Mouse (Mus musculus): ENCODE measurements around the gene Ccdc43. TPM values are rescaled to one million over a fixed set of nuclear protein-coding genes. Genes with fewer than 3 reads are reported as not detected.

Ccdc43 gene
- total RNA-seq (2014; rRNA removed; ENCODE audit: low replicate concordance) (14.2 and 20.8 TPM in 2 replicates), polyA plus RNA-seq (2015; fragmentation: Nextera tagmentation; extraction: Ambion mirVana) (25.5 and 28.8 TPM in 2 replicates)

GRCm38 (mm10) chr11:102697338-102698017 lies at the start of gene Ccdc43:
TSS of gene Ccdc43 (minus strand) at chr11:102697782.
- H3K4me2 ChIP-seq (ENCODE audit: low read depth, low read length), result peak within 1 kb of the TSS; percentile 74
- ATAC-seq (ENCODE audit: insufficient read depth, low read depth), result peak; percentile 98
- under 1% methylated on average over 49 of the region's 49 CpGs for WGBS

GRCm38 (mm10) chr11:102744746-102745145 lies 47.2 kb upstream of the Ccdc43 start:
- no peak for DNase-seq (ENCODE audit: low spot score)
- Histone ChIP-seq H3K27me3 (ENCODE audit: control insufficient read depth, insufficient read depth, low read length) (no peaks in the 10 kb centered on the region), H3K9ac (replicated peaks; ENCODE audit: low read depth, low read length) (no peak overlapping the region), H3K27ac (ENCODE audit: low read depth) (no peak overlapping the region), H3K36me3 (replicated peaks; ENCODE audit: control insufficient read depth, insufficient read depth, low read length) (no peaks in the 10 kb centered on the region), H3K9me3 (replicated peaks; ENCODE audit: control insufficient read depth, low read length) (no peaks in the 10 kb centered on the region), H3K4me1 (ENCODE audit: control insufficient read depth, insufficient read depth) (peaks cover under 1% of the 10 kb centered on the region; the same call in 1 of the 2 replicates), H3K4me3 (ENCODE audit: low read depth, low read length) (no peak overlapping the region), H3K4me2 (ENCODE audit: low read depth, low read length) (no peak overlapping the region)
- no peak for ATAC-seq (ENCODE audit: insufficient read depth, low read depth)
- WGBS, result 74% methylated on average over 3 of the region's 3 CpGs
- TF ChIP-seq CTCF (IDR thresholded peaks at IDR 0.05; ENCODE audit: low read depth) (no peak), EP300 (IDR thresholded peaks at IDR 0.05; ENCODE audit: low read depth) (no peak)

More at GRCm38 (mm10) chr11:102697338-102698017, at the start of gene Ccdc43:
- DNase-seq (ENCODE audit: low spot score), result peak; percentile 74
- Histone ChIP-seq H3K4me1 (ENCODE audit: control insufficient read depth, insufficient read depth) (peaks cover 7% of the 10 kb centered on the region), H3K9me3 (replicated peaks; ENCODE audit: control insufficient read depth, low read length) (no peaks in the 10 kb centered on the region), H3K36me3 (replicated peaks; ENCODE audit: control insufficient read depth, insufficient read depth, low read length) (peaks cover 8% of the 10 kb centered on the region), H3K9ac (replicated peaks; ENCODE audit: low read depth, low read length) (peak within 1 kb of the TSS; percentile 53), H3K27ac (ENCODE audit: low read depth) (peak within 1 kb of the TSS; percentile 52), H3K27me3 (ENCODE audit: control insufficient read depth, insufficient read depth, low read length) (no peaks in the 10 kb centered on the region), H3K4me3 (ENCODE audit: low read depth, low read length) (peak within 1 kb of the TSS; percentile 64)
- no peak for TF ChIP-seq CTCF (IDR thresholded peaks at IDR 0.05; ENCODE audit: low read depth)
- no peak for TF ChIP-seq EP300 (IDR thresholded peaks at IDR 0.05; ENCODE audit: low read depth)

DNA sequence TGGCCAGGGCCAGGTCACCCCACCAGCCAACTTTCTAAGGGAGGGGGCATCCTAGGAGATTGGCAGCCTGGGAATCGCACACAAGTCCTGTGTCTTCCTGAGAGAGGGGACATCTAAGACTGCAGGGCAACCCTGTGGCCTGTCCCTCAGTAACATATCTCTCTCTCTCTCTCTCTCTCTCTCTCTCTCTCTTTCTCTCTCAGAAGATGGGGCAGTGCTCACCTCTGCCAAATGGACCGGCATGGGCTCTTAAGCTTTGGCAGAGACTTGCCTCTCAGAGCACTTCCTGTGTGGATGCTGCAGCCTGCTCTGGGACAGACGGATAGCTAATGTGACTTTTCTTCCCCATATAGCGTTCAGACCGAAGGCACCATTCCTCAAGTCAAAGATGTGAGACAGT lies 45.3 kb upstream of the Ccdc43 start:
- DNase-seq (ENCODE audit: low spot score) (no peak), ATAC-seq (ENCODE audit: insufficient read depth, low read depth) (no peak)
- TF ChIP-seq CTCF (IDR thresholded peaks at IDR 0.05; ENCODE audit: low read depth), result no peak
- TF ChIP-seq EP300 (IDR thresholded peaks at IDR 0.05; ENCODE audit: low read depth), result no peak
- Histone ChIP-seq H3K4me3 (ENCODE audit: low read depth, low read length) (no peak overlapping the region), H3K4me2 (ENCODE audit: low read depth, low read length) (no peak overlapping the region), H3K27me3 (ENCODE audit: control insufficient read depth, insufficient read depth, low read length) (0 out of 2 replicates have a peak, but pooled peaks cover 7% of the 10 kb centered on the region), H3K36me3 (replicated peaks; ENCODE audit: control insufficient read depth, insufficient read depth, low read length) (no peaks in the 10 kb centered on the region), H3K9me3 (replicated peaks; ENCODE audit: control insufficient read depth, low read length) (no peaks in the 10 kb centered on the region), H3K9ac (replicated peaks; ENCODE audit: low read depth, low read length) (no peak overlapping the region), H3K27ac (ENCODE audit: low read depth) (no peak overlapping the region), H3K4me1 (ENCODE audit: control insufficient read depth, insufficient read depth) (peaks cover 3% of the 10 kb centered on the region; the same call in 1 of the 2 replicates)
- WGBS, result 67% methylated on average over 5 of the region's 5 CpGs

- TF ChIP-seq EP300 (IDR thresholded peaks at IDR 0.05; ENCODE audit: low read depth) (no peak), CTCF (IDR thresholded peaks at IDR 0.05; ENCODE audit: low read depth) (no peak)
- Histone ChIP-seq H3K4me3 (ENCODE audit: low read depth, low read length) (no peak overlapping the region), H3K27me3 (ENCODE audit: control insufficient read depth, insufficient read depth, low read length) (0 out of 2 replicates have a peak, but pooled peaks cover 7% of the 10 kb centered on the region), H3K4me1 (ENCODE audit: control insufficient read depth, insufficient read depth) (peaks cover 3% of the 10 kb centered on the region; the same call in 1 of the 2 replicates), H3K9ac (replicated peaks; ENCODE audit: low read depth, low read length) (no peak overlapping the region), H3K4me2 (ENCODE audit: low read depth, low read length) (no peak overlapping the region), H3K27ac (ENCODE audit: low read depth) (no peak overlapping the region), H3K9me3 (replicated peaks; ENCODE audit: control insufficient read depth, low read length) (no peaks in the 10 kb centered on the region), H3K36me3 (replicated peaks; ENCODE audit: control insufficient read depth, insufficient read depth, low read length) (no peaks in the 10 kb centered on the region)
- DNase-seq (ENCODE audit: low spot score) (no peak), ATAC-seq (ENCODE audit: insufficient read depth, low read depth) (no peak)
- 66% methylated on average over 7 of the region's 7 CpGs for WGBS
Observed at GRCm38 (mm10) chr11:102742066-102742465, 44.5 kb upstream of the Ccdc43 start.

DNA sequence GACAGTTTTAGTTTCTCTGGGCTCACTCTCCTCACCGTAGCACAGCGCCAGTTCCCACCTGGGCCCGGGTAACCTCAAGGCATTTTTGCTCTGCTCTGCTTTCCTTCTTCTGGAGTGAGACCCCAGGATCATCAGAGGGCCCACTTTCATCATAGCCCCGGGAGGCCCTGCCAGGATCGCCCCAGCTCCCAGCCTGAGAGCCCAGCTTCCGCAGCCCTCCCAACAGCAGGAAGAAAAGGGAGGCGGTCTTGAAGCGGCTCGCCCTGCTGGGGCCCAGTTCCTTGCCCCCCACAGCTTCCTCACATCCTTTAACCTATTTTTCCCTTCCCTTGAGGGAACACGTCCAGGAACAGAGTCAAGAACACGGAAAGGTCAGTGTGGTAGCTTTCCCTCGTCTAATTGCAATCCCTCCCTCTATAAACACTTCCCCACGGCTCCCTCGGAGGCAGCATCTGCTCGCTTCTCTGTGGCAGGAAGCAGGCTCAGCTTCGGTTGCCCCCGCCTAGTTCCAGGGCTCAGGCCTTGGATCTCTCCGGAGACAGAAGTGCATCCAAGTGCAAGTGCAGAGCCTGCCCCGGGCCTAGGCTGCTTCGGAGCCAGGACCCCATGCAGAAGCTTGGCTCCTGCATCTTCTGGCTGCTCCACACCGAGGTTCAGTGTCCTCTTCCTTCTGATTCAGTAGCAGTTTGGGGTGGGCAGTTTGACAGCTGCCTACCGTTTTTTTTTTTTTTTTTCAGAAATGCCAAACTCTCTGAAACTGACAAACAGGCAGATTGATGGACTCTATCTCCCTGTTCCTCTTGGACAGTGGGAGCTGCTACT lies 43.8 kb upstream of the Ccdc43 start:
- Histone ChIP-seq H3K9me3 (replicated peaks; ENCODE audit: control insufficient read depth, low read length) (no peaks in the 10 kb centered on the region), H3K9ac (replicated peaks; ENCODE audit: low read depth, low read length) (no peak overlapping the region), H3K4me2 (ENCODE audit: low read depth, low read length) (peak overlapping the region; percentile 26; the same call in 1 of the 2 replicates), H3K36me3 (replicated peaks; ENCODE audit: control insufficient read depth, insufficient read depth, low read length) (no peaks in the 10 kb centered on the region), H3K4me1 (ENCODE audit: control insufficient read depth, insufficient read depth) (peaks cover 3% of the 10 kb centered on the region; the same call in 1 of the 2 replicates), H3K27me3 (ENCODE audit: control insufficient read depth, insufficient read depth, low read length) (0 out of 2 replicates have a peak, but pooled peaks cover 7% of the 10 kb centered on the region), H3K4me3 (ENCODE audit: low read depth, low read length) (no peak overlapping the region), H3K27ac (ENCODE audit: low read depth) (peak overlapping the region; percentile 48)
- ATAC-seq (ENCODE audit: insufficient read depth, low read depth) (no peak), DNase-seq (ENCODE audit: low spot score) (no peak)
- WGBS, result 29% methylated on average over 22 of the region's 22 CpGs
- TF ChIP-seq CTCF (IDR thresholded peaks at IDR 0.05; ENCODE audit: low read depth) (no peak), EP300 (IDR thresholded peaks at IDR 0.05; ENCODE audit: low read depth) (no peak)

All from heart, postnatal 0 days (tissue).